Mouse (Mus musculus): ENCODE results near the gene C1qtnf12.

Gene C1qtnf12

GRCm38 (mm10) chr4:156004109-156004508 is 42.0 kb downstream of the C1qtnf12 start:
- DNase-seq (ENCODE audit: low spot score): no peak

- no peak for DNase-seq (ENCODE audit: low spot score)
These were observed 46.3 kb downstream of the C1qtnf12 start for GRCm38 (mm10) chr4:156008369-156008768.

- DNase-seq (ENCODE audit: low spot score): no peak
These were observed 51.5 kb downstream of the C1qtnf12 start, which contains the start of gene Tnfrsf4 for GRCm38 (mm10) chr4:156013637-156014036. Gene Tnfrsf4, plus strand, starts transcription at chr4:156013843.

- no peak for DNase-seq (ENCODE audit: low spot score)
These were observed 52.3 kb downstream of the C1qtnf12 start for GRCm38 (mm10) chr4:156014436-156014835.
